Mouse (Mus musculus) lung, postnatal 0 days (tissue): ENCODE data around the gene Cd300c. TPM values are rescaled to one million over a fixed set of nuclear protein-coding genes. Genes with fewer than 3 reads are reported as not detected.
"Not testable (repeated sequence)": the region's sequence is repeated elsewhere in the genome, so short reads cannot be mapped to it uniquely, and the experiment has no call there.

ENCODE experiments used
- ATAC-seq: fragments of 200-750 bp; cut with Nextera tagmentation; 2 replicates; pipeline ENCODE4 v1.8.0; 2017; ENCODE audit warnings: moderate library complexity
- DNase-seq: peaks from one replicate; pipeline ENCODE4 v3.0.0-alpha.2; 2016; ENCODE audit warnings: low spot score
- H3K27ac ChIP-seq: fragments of 300-500 bp; sonication (generic); 2 replicates; pipeline ENCODE4 v1.5.1; 2014; ENCODE audit warnings: antibody characterized with exemption, mild to moderate bottlenecking, low read length, mixed read lengths
- H3K27me3 ChIP-seq: fragments of 300-500 bp; sonication (generic); replicated peaks from 2 replicates; pipeline ENCODE4 v1.6.1; 2014; ENCODE audit warnings: low read length, mixed read lengths; ENCODE audit not compliant: insufficient read depth
- H3K36me3 ChIP-seq: fragments of 300-500 bp; sonication (generic); 2 replicates; pipeline ENCODE4 v1.6.1; 2014; ENCODE audit warnings: low read length, mixed read lengths; ENCODE audit not compliant: insufficient read depth
- H3K4me1 ChIP-seq: fragments of 300-500 bp; sonication (generic); 2 replicates; pipeline ENCODE4 v1.6.1; 2014; ENCODE audit warnings: antibody characterized with exemption, low read depth, low read length, mixed read lengths; ENCODE audit not compliant: insufficient read depth
- H3K4me2 ChIP-seq: fragments of 300-500 bp; sonication (generic); replicated peaks from 2 replicates; pipeline ENCODE4 v1.6.1; 2014; ENCODE audit warnings: low read depth, mild to moderate bottlenecking, low read length, moderate library complexity, mixed read lengths
- H3K4me3 ChIP-seq: fragments of 300-500 bp; sonication (generic); 2 replicates; pipeline ENCODE4 v1.5.1; 2014; ENCODE audit warnings: low read depth, low read length
- H3K9ac ChIP-seq: fragments of 300-500 bp; sonication (generic); replicated peaks from 2 replicates; pipeline ENCODE4 v1.6.1; 2014; ENCODE audit warnings: low read depth, mild to moderate bottlenecking
- H3K9me3 ChIP-seq: fragments of 300-500 bp; sonication (generic); 2 replicates; pipeline ENCODE4 v1.6.1; 2016; ENCODE audit warnings: low read length, mixed read lengths
- CTCF ChIP-seq: IDR thresholded peaks from 2 replicates; pipeline ENCODE4 v1.5.1; 2016; ENCODE audit warnings: antibody characterized with exemption, mild to moderate bottlenecking
- EP300 ChIP-seq: IDR thresholded peaks from 2 replicates; pipeline ENCODE4 v1.6.1; 2016; ENCODE audit warnings: antibody characterized with exemption, mild to moderate bottlenecking, control low read depth
- WGBS: fragments of 180-500 bp; shearing (Covaris S2); extraction: QIAGEN DNeasy Blood & Tissue Kit; methylation state at CpG from one replicate; pipeline ENCODE4 v1.1.7; 2014; 5-methylcytosine and 5-hydroxymethylcytosine counted together
- polyA plus RNA-seq: library from polyadenylated mRNA; unstranded; fragments of >200 nt; fragmentation: Nextera tagmentation; extraction: Ambion mirVana; gene quantifications from 2 replicates; pipeline ENCODE4 v1.2.1, GENCODE M21; 2015

Gene Cd300c
- polyA plus RNA-seq, 1 experiment from 2014 or later, result 0.19 TPM

DNA sequence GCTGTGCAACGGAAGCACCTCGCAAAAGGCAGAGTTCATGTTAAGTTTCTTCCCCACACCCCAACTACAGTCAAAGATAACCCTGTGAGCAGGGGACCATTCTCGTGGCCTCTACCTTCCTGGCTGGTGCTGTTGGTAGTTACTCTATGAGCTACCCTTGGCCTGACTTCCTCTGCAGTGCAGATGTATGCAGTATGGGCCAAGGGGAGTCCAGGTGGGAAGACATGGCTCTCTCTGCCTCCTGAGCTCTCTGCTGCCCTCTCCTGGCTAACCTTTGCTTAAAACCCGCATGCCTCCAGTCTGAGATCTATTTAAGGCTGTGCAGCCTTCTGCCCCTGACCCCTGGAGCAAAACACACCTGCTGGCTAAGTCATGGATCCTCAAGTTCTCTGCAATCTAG, 45.0 kb downstream of the Cd300c start:
- H3K27ac ChIP-seq, result no peak overlapping the region
- H3K9ac ChIP-seq, result no peak overlapping the region
- H3K36me3 ChIP-seq, result no peaks in the 10 kb centered on the region
- H3K9me3 ChIP-seq, result no peaks in the 10 kb centered on the region
- TF ChIP-seq EP300 (no peak), CTCF (peak; percentile 62)
- no peak overlapping the region for H3K4me2 ChIP-seq
- H3K4me1 ChIP-seq, result no peaks in the 10 kb centered on the region
- 70% methylated on average over 4 of the region's 4 CpGs for WGBS
- no peak overlapping the region for H3K4me3 ChIP-seq
- no peaks in the 10 kb centered on the region for H3K27me3 ChIP-seq
- DNase-seq, result peak; percentile 23
- no peak for ATAC-seq

DNA sequence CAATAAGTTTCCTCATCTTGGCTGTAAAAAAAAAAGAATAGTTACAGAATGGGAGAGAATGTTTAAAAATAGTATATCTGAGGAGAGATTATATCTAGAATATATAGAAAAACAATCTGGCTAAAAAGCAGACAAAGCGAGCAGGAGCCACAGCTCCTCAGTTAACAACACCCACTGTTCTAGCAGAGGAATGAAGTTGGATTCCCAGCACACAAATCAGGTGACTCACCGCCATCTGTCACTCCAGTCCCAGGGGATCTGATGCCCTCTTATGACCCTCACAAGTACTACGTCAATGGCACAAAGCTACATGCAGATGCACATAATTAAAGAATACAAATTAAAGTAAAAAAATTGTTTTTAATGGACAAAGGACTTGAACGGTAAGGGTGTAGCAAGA, 46.5 kb downstream of the Cd300c start:
- TF ChIP-seq EP300, result no peak
- TF ChIP-seq CTCF, result no peak
- H3K4me1 ChIP-seq, result no peaks in the 10 kb centered on the region
- no peak overlapping the region for H3K9ac ChIP-seq
- ATAC-seq (no peak), DNase-seq (no peak)
- H3K4me2 ChIP-seq, result no peak overlapping the region
- 76% methylated on average over 4 of the region's 4 CpGs for WGBS
- H3K27me3 ChIP-seq, result no peaks in the 10 kb centered on the region
- H3K9me3 ChIP-seq, result no peaks in the 10 kb centered on the region
- H3K36me3 ChIP-seq, result no peaks in the 10 kb centered on the region
- H3K4me3 ChIP-seq, result no peak overlapping the region
- no peak overlapping the region for H3K27ac ChIP-seq

DNA sequence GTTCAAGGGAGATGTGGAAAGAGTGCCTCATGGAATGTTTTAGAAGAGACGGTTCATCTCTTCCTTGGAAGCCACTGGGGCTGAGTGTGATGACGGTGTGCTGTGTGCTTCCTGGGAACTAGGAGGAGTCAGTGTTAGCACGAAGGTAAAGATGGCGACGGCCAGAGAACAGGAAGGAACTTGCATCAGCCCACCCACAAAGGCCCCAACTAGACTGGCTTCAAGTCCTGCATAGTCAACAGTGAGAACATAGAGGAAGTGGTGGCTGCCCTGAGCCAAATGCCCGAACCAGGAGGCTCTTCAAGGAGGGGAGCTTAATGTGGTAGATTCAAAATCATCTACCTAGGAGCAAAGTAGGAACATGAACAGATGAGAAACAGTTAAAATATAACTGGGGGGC, 51.8 kb downstream of the Cd300c start:
- peak; percentile 27 for DNase-seq

DNA sequence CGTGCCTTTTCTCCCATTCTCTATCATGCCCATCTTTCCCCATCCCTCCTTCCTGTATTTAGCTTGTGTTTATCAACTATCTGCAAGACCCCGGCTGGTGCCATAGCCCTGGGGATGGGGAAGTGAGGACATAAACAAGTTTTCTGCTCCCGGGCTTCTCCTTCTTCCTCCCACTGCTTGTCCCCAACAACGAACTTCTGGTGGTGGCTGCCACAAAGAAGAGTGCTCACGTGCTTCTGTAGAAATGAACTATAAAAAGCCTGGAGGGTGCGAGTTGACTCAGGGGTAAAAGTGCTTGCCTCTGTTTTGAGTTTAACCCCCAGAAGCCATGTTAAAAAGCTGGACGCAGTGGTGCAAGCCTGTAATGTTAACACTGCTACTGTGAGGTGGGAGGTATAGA, 54.0 kb downstream of the Cd300c start:
- DNase-seq (no peak), ATAC-seq (no peak)
- Histone ChIP-seq H3K9ac (no peak overlapping the region), H3K4me1 (no peaks in the 10 kb centered on the region), H3K36me3 (no peaks in the 10 kb centered on the region), H3K9me3 (no peaks in the 10 kb centered on the region), H3K27me3 (no peaks in the 10 kb centered on the region), H3K4me2 (no peak overlapping the region), H3K4me3 (no peak overlapping the region), H3K27ac (no peak overlapping the region)
- TF ChIP-seq CTCF, result no peak
- TF ChIP-seq EP300, result no peak
- 20% methylated on average over 7 of the region's 7 CpGs for WGBS

More for the DNA sequence above, 51.8 kb downstream of the Cd300c start:
- no peak overlapping the region for H3K9ac ChIP-seq
- no peaks in the 10 kb centered on the region for H3K27me3 ChIP-seq
- no peak for TF ChIP-seq EP300
- no peak for TF ChIP-seq CTCF
- H3K36me3 ChIP-seq, result no peaks in the 10 kb centered on the region
- no peaks in the 10 kb centered on the region for H3K4me1 ChIP-seq
- no peaks in the 10 kb centered on the region for H3K9me3 ChIP-seq
- no peak overlapping the region for H3K4me3 ChIP-seq
- ATAC-seq, result peak; percentile 19; the same call in 1 of the 2 replicates
- 60% methylated on average over 6 of the region's 6 CpGs for WGBS
- H3K4me2 ChIP-seq, result no peak overlapping the region
- H3K27ac ChIP-seq, result no peak overlapping the region

DNA sequence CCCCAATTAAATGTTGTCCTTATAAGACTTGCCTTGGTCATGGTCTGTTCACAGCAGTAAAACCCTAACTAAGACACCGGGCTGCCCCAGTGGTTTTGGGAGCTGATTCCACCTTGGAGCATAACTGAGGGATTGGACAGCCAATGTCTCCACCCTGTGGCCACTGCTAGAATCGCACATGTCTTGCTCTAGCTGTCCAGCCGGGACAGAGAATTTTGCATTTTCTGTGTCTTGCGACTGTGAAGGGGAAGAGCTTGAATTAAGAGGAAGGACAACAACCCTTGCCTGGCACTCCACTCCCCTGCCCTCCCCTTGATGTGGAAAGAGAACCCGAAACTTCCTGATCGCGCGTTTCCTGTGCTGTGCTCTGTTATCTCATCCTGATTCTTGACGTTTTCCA, 56.1 kb downstream of the Cd300c start:
- no peak overlapping the region for H3K4me2 ChIP-seq

DNA sequence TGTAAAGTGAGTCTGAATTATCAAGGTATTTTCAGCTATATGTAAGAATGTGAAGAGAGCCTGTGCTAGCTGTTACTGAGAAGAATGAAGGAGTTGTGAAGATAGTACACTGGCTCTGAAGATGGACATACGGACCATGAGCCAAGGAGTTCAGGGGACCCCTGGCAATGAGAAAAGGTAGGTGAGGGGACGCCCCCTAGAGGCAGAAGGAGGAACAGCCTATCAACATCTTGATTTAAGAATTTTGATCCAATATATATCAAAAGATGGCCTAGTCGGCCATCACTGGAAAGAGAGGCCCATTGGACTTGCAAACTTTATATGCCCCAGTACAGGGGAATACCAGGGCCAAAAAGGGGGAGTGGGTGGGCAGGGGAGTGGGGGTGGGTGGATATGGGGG, 59.4 kb downstream of the Cd300c start:
- 27% methylated on average over 3 of the region's 3 CpGs for WGBS
- not testable (repeated sequence) for H3K4me2 ChIP-seq, ATAC-seq, DNase-seq, H3K9me3 ChIP-seq, H3K27ac ChIP-seq, H3K27me3 ChIP-seq, H3K4me3 ChIP-seq, H3K36me3 ChIP-seq, H3K9ac ChIP-seq, H3K4me1 ChIP-seq
- TF ChIP-seq CTCF, result peak; percentile 29

More for the DNA sequence above, 56.1 kb downstream of the Cd300c start:
- Histone ChIP-seq H3K9ac (no peak overlapping the region), H3K36me3 (no peaks in the 10 kb centered on the region), H3K4me1 (no peaks in the 10 kb centered on the region), H3K27ac (no peak overlapping the region), H3K4me3 (no peak overlapping the region), H3K27me3 (no peaks in the 10 kb centered on the region), H3K9me3 (no peaks in the 10 kb centered on the region)
- 13% methylated on average over 9 of the region's 9 CpGs for WGBS
- DNase-seq (peak; percentile 79), ATAC-seq (peak; percentile 52)
- no peak for TF ChIP-seq EP300
- TF ChIP-seq CTCF, result peak; percentile 92

DNA sequence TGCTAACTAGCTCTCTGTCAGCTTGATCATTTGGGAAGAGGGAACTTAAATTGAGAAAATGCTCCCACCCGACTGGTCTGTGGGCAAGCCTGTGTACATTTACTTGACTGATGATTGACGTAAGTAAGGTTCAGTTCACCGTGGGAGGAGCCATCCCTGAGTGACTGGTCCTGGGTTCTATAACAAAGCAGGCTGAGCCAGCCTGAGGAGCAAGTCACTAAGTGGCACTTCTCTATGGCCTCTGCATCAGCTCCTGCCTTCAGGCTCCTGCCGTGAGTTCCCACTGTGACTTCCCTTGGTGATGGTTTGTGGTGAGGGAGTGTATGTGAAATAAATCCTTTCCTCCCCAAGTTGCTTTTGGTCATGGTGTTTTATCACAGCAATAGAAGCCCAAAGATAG, 60.9 kb downstream of the Cd300c start:
- H3K4me1 ChIP-seq, result no peaks in the 10 kb centered on the region
- DNase-seq, result peak; percentile 16
- H3K9ac ChIP-seq, result no peak overlapping the region
- 38% methylated on average over 4 of the region's 4 CpGs for WGBS
- no peak overlapping the region for H3K4me3 ChIP-seq
- no peak overlapping the region for H3K4me2 ChIP-seq
- ATAC-seq, result peak; percentile 23; the same call in 1 of the 2 replicates
- no peak overlapping the region for H3K27ac ChIP-seq
- TF ChIP-seq EP300 (no peak), CTCF (no peak)
- H3K9me3 ChIP-seq, result no peaks in the 10 kb centered on the region
- no peaks in the 10 kb centered on the region for H3K27me3 ChIP-seq
- no peaks in the 10 kb centered on the region for H3K36me3 ChIP-seq
